Mouse (Mus musculus) retina, adult 2 months (tissue): ENCODE data around the gene Bmpr1b.

Experiments used
- DNase-seq: peaks from one replicate; pipeline ENCODE4 v3.0.0-alpha.2; 2012; ENCODE audit warnings: low read depth, low spot score

Gene Bmpr1b

GRCm38 (mm10) chr3:141905903-141906623 is 263.2 kb downstream of the Bmpr1b start:
- DNase-seq = no peak

GRCm38 (mm10) chr3:141900361-141900760 is 268.9 kb downstream of the Bmpr1b start:
- no peak for DNase-seq

- DNase-seq = no peak
These were observed 269.7 kb downstream of the Bmpr1b start for GRCm38 (mm10) chr3:141899521-141899920.

- no peak for DNase-seq
These were observed 271.5 kb downstream of the Bmpr1b start for GRCm38 (mm10) chr3:141897698-141898097.

- DNase-seq = no peak
These were observed 272.2 kb downstream of the Bmpr1b start for GRCm38 (mm10) chr3:141896870-141897554.

GRCm38 (mm10) chr3:141895096-141895495 is 274.1 kb downstream of the Bmpr1b start:
- DNase-seq = no peak

DNA sequence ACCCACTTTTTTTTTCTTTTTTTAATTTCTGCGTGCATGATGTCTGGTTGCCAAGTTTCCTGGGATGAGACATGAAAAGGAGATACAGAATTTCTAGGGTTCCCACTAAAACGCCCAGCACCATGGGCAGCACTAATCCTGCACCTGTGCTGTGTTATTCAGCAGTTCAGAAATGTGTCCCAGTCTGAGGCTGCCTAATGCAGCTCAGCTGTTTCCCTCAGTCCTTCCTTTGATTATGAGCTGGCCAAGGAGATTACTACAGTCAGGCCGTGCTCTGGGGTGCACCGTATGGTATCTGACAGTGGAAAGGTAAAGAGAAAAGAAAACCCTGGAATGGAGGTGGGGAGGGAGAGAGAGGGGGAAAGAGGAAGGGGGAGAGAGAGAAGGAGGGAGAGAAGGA is 278.6 kb downstream of the Bmpr1b start:
- no peak for DNase-seq

- DNase-seq = peak; percentile 11
These were observed 281.6 kb downstream of the Bmpr1b start for GRCm38 (mm10) chr3:141887476-141888274.

DNA sequence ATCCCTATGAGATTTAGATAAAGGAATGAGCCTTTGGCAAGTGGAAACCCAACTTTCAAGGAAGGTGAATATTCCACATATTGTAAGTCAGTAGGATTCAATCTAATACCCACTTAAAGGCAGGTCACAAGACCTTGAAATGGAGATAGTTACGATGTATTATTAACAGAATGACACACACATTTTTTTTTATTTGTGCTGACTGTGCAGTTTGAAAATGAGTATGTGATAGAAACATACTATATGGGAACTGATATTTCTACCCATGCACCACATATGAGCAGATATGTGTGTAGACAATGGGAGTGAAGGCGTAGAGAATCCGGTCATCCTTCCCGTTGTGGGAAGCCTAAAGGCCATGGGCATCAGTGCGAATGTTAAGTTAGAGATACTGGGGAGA is 285.0 kb downstream of the Bmpr1b start:
- no peak for DNase-seq

DNA sequence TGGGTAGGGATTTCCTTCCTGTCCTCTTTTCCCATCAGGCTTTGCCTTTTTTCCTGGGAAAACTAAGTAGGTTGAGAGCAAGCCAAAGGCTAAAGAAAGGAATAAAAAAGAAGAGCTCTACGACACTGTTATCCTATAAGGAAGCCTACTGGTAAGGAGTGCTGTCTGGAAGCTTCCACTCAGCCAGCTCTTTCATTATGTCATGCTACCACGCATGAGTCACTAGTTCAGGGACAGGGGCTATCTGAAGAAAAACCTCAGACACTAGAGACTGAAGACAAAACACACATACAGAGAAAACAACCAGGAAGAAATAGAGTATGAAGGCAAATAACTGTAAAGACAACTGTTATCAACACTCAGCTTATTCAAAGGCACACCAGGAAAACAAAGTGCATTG is 286.7 kb downstream of the Bmpr1b start:
- DNase-seq = no peak

DNA sequence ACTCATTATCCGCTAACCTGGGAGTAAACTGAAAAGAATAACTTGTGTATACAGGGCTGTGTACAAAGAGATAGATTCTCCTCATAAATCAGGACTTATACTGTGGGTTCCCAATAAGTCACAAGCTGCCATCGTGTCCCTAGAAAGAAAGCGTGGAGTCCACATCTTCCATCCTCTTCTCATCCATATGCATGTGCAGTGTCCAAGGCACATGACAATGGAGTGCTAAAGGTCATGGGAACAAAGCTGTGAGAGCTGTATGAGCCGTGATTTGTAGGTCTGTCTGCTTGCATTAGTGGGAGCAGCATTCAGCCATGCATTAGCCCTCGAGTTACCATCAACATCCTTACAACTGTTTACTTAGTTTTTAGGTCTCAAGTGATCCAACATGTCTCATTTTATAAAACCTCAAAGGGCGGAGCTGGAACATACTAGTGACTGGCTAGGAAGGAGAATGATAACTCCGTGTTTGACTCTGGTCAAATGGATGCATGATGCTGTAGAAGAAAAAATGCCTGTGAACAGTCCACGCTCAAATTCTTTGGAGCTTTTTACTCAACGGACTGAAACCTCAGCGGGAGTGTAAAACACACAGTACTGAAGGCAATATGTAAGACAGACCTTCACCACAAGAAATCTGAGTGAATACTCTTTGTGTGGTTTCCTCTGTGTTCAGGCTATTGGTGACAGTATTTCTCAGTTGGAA is 296.7 kb downstream of the Bmpr1b start:
- DNase-seq = no peak

DNA sequence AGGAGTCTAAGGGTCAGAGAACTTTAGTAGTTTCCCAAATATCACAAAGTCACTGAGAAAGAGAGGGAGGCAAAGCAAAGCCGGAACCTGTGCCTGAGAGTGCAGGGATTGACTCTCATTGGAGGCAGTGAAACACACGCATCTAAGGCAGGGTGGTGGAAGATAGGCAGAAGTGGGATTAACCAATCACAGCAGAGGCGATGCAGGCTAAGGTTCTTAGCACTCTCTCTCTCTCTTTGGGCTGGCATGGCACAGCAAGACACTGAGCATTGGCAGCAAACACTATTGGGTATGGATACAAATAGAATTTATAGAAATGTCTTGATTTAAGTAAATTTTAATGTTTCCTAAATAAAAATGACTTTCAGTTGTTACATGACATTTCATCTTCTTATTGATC is 297.4 kb downstream of the Bmpr1b start:
- no peak for DNase-seq

GRCm38 (mm10) chr3:141862816-141863461 is 306.3 kb downstream of the Bmpr1b start:
- DNase-seq = peak; percentile 4

- no peak for DNase-seq
These were observed 312.1 kb downstream of the Bmpr1b start for GRCm38 (mm10) chr3:141857123-141857522.

DNA sequence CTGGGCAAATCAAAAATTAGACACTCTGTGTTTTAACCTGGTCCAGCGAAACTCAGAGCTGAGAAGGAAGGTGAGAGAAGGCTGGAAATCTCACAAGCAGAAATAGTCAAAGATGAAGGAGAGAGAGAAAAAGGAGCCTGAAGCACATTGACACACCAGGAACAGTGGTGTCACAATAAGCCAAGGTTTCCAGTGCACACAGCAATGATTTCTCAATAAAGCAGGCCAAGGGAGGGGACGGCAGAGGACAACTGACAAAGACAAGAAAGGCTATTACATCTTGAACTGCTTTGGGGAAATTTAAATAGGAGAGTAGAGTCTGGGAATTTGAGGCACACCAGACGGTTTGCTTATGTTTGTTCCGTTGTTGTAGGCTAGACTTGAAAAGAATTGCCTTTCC is 314.9 kb downstream of the Bmpr1b start:
- no peak for DNase-seq

- no peak for DNase-seq
These were observed 319.1 kb downstream of the Bmpr1b start for GRCm38 (mm10) chr3:141850141-141850540.

DNA sequence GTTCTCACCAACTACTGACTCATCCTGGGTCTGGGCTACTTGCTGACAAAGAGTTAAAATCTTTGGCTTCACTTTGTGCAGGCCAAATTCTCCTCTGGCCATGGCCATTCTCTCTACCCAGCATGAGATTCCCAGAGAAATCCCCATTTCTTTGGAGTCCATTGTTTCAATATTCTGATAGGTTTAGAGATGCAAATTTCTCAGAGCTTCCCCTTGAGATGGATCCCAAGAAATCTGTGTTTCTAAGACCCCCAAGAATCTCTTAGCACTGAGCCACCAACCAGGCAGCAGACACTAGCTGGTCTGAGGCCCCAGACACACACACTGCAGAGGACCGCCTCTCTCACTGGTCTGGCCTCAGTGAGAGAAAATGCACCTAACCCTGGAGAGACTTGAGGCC is 320.0 kb downstream of the Bmpr1b start:
- no peak for DNase-seq

DNA sequence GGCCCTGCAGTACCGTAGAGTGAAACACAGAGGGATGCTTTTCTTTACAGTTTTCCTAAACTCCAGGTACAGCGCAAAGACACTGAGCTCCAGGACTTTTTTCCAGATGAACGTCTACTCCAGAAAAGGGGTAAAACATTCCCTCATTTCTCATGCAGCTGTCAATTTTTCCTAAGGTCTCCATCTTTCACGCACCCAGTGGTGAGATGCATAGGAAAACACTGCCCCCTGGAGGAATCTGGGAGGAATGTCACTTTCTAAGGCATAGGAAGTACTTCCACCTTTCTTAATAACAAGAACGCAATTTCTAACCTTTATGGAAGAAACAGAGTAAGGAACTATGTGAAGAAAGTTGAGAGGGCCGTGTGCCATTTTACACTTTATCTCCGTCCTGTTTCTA is 330.4 kb downstream of the Bmpr1b start:
- DNase-seq = no peak

- peak; percentile 25 for DNase-seq
These were observed 338.1 kb downstream of the Bmpr1b start for GRCm38 (mm10) chr3:141831135-141831534.

- DNase-seq = no peak
These were observed 340.9 kb downstream of the Bmpr1b start for GRCm38 (mm10) chr3:141828301-141828700.

- no peak for DNase-seq
These were observed 349.8 kb downstream of the Bmpr1b start for GRCm38 (mm10) chr3:141819331-141819941.
